Mouse (Mus musculus): ENCODE results near the gene Rnf183. TPM values are rescaled to one million over a fixed set of nuclear protein-coding genes. Genes with fewer than 3 reads are reported as not detected.

The Rnf183 gene
- polyA plus RNA-seq, 1 experiment, result 23.7 TPM

DNA sequence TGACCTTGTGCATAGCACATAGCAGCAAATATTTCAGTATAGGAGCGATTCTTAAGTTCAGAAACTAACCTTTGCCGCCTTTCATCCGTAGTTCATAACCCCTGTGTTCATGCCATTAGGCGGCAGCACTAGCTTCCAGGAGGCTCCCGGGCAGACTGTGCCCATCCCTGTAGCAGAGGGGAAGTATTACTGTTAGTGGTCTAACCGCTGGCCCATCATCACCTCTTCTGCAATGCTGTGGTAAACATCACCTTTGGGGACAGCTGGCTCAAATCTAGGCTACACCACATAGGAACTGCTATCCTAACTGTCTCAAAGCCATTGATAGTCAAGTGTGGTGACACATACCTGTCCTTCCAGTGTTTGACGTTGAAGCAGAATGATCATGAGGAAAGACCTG lies 43.2 kb downstream of the Rnf183 start:
- no peaks in the 10 kb centered on the region for H3K4me1 ChIP-seq (replicated peaks; ENCODE audit: control insufficient read depth, insufficient read depth, low read length)
- TF ChIP-seq POLR2A (IDR thresholded peaks at IDR 0.05; ENCODE audit: control insufficient read depth, extremely low read depth, insufficient read depth, low read length, poor library complexity) (no peak), CTCF (IDR thresholded peaks at IDR 0.05; ENCODE audit: borderline replicate concordance, control insufficient read depth, extremely low read depth, insufficient read depth, low read length, poor library complexity) (no peak)
- H3K4me3 ChIP-seq (ENCODE audit: control insufficient read depth, insufficient read depth, low read length), result no peak overlapping the region
- H3K27me3 ChIP-seq (ENCODE audit: control insufficient read depth, insufficient read depth, low read length), result no peaks in the 10 kb centered on the region
- WGBS, result 79% methylated on average over 7 of the region's 7 CpGs
- H3K36me3 ChIP-seq (ENCODE audit: control insufficient read depth, insufficient read depth, low read length), result peaks cover 25% of the 10 kb centered on the region
- no peak for DNase-seq
- H3K27ac ChIP-seq (ENCODE audit: control insufficient read depth, insufficient read depth, low read length), result no peak overlapping the region

GRCm38 (mm10) chr4:62389592-62390512 lies 45.2 kb downstream of the Rnf183 start:
- Histone ChIP-seq H3K36me3 (ENCODE audit: control insufficient read depth, insufficient read depth, low read length) (peaks cover 12% of the 10 kb centered on the region), H3K27ac (ENCODE audit: control insufficient read depth, insufficient read depth, low read length) (no peak overlapping the region), H3K4me1 (replicated peaks; ENCODE audit: control insufficient read depth, insufficient read depth, low read length) (no peaks in the 10 kb centered on the region), H3K4me3 (ENCODE audit: control insufficient read depth, insufficient read depth, low read length) (no peak overlapping the region), H3K27me3 (ENCODE audit: control insufficient read depth, insufficient read depth, low read length) (no peaks in the 10 kb centered on the region)
- no peak for DNase-seq
- TF ChIP-seq POLR2A (IDR thresholded peaks at IDR 0.05; ENCODE audit: control insufficient read depth, extremely low read depth, insufficient read depth, low read length, poor library complexity) (no peak), CTCF (IDR thresholded peaks at IDR 0.05; ENCODE audit: borderline replicate concordance, control insufficient read depth, extremely low read depth, insufficient read depth, low read length, poor library complexity) (no peak)
- WGBS, result 93% methylated on average over 5 of the region's 5 CpGs

DNA sequence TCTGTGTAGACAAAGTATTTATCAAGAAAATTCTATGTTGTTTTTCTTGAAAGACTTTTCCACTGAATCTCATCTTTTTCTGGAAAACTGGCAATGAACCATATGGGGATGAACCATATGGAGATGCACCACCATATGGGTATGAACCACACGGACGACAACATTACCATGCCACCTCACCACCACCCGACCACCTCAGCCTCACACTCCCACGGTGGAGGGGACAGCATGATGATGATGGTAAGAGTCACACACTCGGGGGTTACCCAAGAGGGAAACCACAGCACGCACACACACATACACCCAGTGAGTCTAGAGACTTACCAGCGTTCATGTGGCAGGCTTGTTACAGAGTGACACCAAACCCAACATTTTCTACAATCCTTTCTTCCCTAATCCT lies 49.6 kb downstream of the Rnf183 start:
- Histone ChIP-seq H3K36me3 (ENCODE audit: control insufficient read depth, insufficient read depth, low read length) (no peaks in the 10 kb centered on the region; the same call in 1 of the 2 replicates), H3K4me3 (ENCODE audit: control insufficient read depth, insufficient read depth, low read length) (no peak overlapping the region), H3K4me1 (replicated peaks; ENCODE audit: control insufficient read depth, insufficient read depth, low read length) (no peaks in the 10 kb centered on the region), H3K27me3 (ENCODE audit: control insufficient read depth, insufficient read depth, low read length) (no peaks in the 10 kb centered on the region), H3K27ac (ENCODE audit: control insufficient read depth, insufficient read depth, low read length) (no peak overlapping the region)
- no peak for TF ChIP-seq POLR2A (IDR thresholded peaks at IDR 0.05; ENCODE audit: control insufficient read depth, extremely low read depth, insufficient read depth, low read length, poor library complexity)
- no peak for TF ChIP-seq CTCF (IDR thresholded peaks at IDR 0.05; ENCODE audit: borderline replicate concordance, control insufficient read depth, extremely low read depth, insufficient read depth, low read length, poor library complexity)
- WGBS, result 86% methylated on average over 7 of the region's 7 CpGs
- no peak for DNase-seq

DNA sequence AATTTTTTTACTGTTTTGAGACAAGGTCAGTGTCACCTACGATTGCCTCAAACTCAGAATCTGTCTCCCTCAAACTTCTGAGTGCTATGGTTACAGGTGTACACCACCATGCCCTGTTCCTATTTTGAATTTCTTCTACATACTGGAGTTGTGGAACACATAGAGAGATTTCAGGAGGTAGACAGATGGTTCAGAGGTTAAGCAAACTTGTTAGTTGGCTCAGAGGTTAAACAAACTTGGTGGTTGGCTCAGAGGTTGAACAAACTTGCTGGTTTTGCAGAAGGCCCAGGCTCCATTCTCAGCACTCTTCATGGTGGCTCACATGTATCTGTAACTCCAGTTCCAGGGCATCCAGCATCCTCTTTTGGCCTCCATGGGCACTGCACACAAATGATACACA lies 50.9 kb downstream of the Rnf183 start:
- 93% methylated on average over 1 of the region's 1 CpGs for WGBS
- no peak overlapping the region for H3K27ac ChIP-seq (ENCODE audit: control insufficient read depth, insufficient read depth, low read length)

GRCm38 (mm10) chr4:62383752-62384151 lies 51.3 kb downstream of the Rnf183 start:
- WGBS, result 92% methylated on average over 7 of the region's 7 CpGs
- no peak for TF ChIP-seq CTCF (IDR thresholded peaks at IDR 0.05; ENCODE audit: borderline replicate concordance, control insufficient read depth, extremely low read depth, insufficient read depth, low read length, poor library complexity)
- TF ChIP-seq POLR2A (IDR thresholded peaks at IDR 0.05; ENCODE audit: control insufficient read depth, extremely low read depth, insufficient read depth, low read length, poor library complexity), result no peak
- H3K27ac ChIP-seq (ENCODE audit: control insufficient read depth, insufficient read depth, low read length), result no peak overlapping the region
- H3K27me3 ChIP-seq (ENCODE audit: control insufficient read depth, insufficient read depth, low read length), result no peaks in the 10 kb centered on the region
- no peaks in the 10 kb centered on the region for H3K4me1 ChIP-seq (replicated peaks; ENCODE audit: control insufficient read depth, insufficient read depth, low read length)
- no peak for DNase-seq
- H3K36me3 ChIP-seq (ENCODE audit: control insufficient read depth, insufficient read depth, low read length), result no peaks in the 10 kb centered on the region
- H3K4me3 ChIP-seq (ENCODE audit: control insufficient read depth, insufficient read depth, low read length), result no peak overlapping the region

More for the DNA sequence above, 50.9 kb downstream of the Rnf183 start:
- H3K36me3 ChIP-seq (ENCODE audit: control insufficient read depth, insufficient read depth, low read length), result no peaks in the 10 kb centered on the region
- no peaks in the 10 kb centered on the region for H3K27me3 ChIP-seq (ENCODE audit: control insufficient read depth, insufficient read depth, low read length)
- DNase-seq, result no peak
- no peak overlapping the region for H3K4me3 ChIP-seq (ENCODE audit: control insufficient read depth, insufficient read depth, low read length)
- H3K4me1 ChIP-seq (replicated peaks; ENCODE audit: control insufficient read depth, insufficient read depth, low read length), result no peaks in the 10 kb centered on the region
- TF ChIP-seq POLR2A (IDR thresholded peaks at IDR 0.05; ENCODE audit: control insufficient read depth, extremely low read depth, insufficient read depth, low read length, poor library complexity) (no peak), CTCF (IDR thresholded peaks at IDR 0.05; ENCODE audit: borderline replicate concordance, control insufficient read depth, extremely low read depth, insufficient read depth, low read length, poor library complexity) (no peak)

GRCm38 (mm10) chr4:62383207-62383606 lies 51.8 kb downstream of the Rnf183 start:
- Histone ChIP-seq H3K4me3 (ENCODE audit: control insufficient read depth, insufficient read depth, low read length) (no peak overlapping the region), H3K27me3 (ENCODE audit: control insufficient read depth, insufficient read depth, low read length) (no peaks in the 10 kb centered on the region), H3K4me1 (replicated peaks; ENCODE audit: control insufficient read depth, insufficient read depth, low read length) (no peaks in the 10 kb centered on the region), H3K27ac (ENCODE audit: control insufficient read depth, insufficient read depth, low read length) (no peak overlapping the region), H3K36me3 (ENCODE audit: control insufficient read depth, insufficient read depth, low read length) (no peaks in the 10 kb centered on the region)
- no peak for TF ChIP-seq POLR2A (IDR thresholded peaks at IDR 0.05; ENCODE audit: control insufficient read depth, extremely low read depth, insufficient read depth, low read length, poor library complexity)
- 94% methylated on average over 6 of the region's 6 CpGs for WGBS
- DNase-seq, result no peak
